Mouse (Mus musculus): ENCODE measurements around the gene Syncrip.

Gene Syncrip

DNA sequence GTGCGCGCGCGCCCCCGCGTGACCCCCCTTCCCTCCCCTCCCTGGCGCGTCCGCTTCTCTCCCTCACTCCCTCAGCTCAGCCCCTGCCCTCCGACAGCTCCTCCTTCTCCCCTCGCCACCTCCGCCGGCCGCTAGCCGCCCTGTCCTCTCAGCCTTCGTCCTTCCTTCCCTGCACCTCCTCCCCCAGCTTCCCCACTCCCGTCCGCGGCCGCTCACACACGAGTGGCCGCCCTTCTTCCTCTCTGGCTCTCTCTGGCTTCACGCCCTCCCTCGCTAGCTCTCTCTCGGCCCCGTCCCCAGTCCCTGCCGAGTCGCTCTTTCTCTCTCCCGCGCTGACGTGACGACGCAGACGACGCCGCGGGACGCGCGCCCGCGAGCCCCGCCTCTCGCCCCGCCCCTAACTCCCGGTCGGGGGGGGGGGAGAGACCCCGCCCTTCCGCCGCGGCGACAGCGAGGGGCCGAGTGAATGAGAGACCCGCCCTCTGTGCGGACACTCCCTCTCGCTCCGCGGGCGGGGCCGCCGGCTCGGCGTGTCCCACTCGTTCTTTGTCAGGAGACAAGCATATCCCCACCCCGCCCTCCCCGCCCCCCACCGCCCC, at the start of gene Syncrip:
Gene Syncrip (minus strand): TSS at position 345 of the 599 bp plus-strand sequence.
- DNase-seq = peak; percentile 89 to 96

DNA sequence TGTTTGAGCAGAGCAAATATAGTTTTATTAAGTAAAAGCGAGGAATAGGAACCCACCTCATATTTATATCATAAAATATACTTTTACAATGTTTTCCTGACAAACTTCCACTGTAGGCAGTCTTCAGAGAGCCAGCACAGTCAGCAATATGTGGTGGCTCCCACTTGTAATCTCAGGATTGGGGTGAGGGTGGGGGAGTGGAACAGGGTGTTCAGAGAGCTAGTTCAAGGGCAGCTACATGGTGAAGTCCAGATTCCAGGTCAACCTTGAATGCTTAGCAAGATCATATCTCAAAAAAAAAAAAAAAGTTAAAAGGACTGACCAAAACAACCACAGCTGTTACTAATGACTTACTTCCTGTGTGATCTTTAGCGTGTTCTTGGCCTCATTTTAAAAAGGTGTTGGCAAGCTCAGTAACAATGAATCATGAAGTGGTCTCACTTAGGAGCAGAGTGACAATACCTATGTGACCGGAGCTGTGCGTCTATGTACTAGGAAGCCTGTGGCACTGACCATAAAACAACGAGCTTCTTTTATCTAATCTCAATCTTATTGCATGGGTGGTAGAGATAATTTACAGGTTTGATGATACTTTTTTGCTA, 47.7 kb upstream of the Syncrip start:
- no peak for DNase-seq

GRCm38 (mm10) chr9:88529571-88529970, 47.2 kb upstream of the Syncrip start:
- DNase-seq = no peak

- no peak for DNase-seq
Observed at GRCm38 (mm10) chr9:88528736-88529135, 46.4 kb upstream of the Syncrip start.

GRCm38 (mm10) chr9:88527956-88528355, 45.6 kb upstream of the Syncrip start:
- DNase-seq = no peak

GRCm38 (mm10) chr9:88525341-88525740, 43.0 kb upstream of the Syncrip start:
- DNase-seq = no peak

- no peak for DNase-seq
Observed at GRCm38 (mm10) chr9:88524796-88525195, 42.4 kb upstream of the Syncrip start.

- DNase-seq = no peak
Observed at GRCm38 (mm10) chr9:88524367-88524766, 42.0 kb upstream of the Syncrip start.

DNA sequence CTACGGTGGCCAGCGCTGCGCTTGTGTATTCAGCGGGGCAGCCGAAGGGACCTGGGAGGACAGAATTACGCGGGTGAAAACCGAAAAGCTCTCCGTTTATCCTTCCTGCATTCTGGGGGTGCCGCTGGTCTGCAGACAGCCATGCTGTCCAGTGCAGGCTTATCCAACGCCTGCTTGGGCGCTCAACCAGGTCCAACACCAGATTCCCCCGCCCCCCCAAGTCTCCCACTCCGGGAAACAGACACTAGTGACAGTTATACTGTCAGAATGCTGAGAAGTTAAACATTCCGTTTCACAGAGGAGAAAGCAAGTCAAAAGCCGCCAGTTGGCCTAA, 40.9 kb upstream of the Syncrip start:
- DNase-seq = no peak

- DNase-seq = peak; percentile 97 to 99
Observed at GRCm38 (mm10) chr9:88522569-88523334, 40.4 kb upstream of the Syncrip start.

DNA sequence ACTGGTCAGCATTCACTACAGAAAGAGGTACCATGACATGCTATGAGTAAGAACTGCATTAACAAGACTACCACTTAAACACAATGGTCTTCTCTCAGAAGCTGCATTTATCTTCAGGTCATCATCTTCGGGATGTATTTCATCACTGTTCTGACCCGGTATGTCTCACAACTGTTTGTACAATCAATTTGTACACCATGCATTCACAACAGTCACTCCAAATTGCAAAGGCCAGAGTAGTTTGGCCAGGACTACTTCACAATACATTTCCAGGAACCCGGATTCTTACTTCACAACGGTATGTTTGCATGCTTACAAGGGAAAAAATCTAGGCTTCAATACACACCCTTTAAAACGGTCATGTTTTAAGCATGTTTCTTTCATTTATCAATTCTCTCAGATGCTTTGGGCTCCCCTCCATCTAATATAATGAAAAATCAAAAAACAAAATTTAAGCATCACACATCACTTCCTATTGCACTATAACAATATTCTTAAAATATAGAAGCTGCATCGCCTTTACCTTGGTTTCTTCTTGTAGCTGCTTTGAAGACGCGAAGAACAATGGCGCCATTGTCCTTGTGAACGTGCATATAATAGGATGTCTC, 39.7 kb upstream of the Syncrip start:
- DNase-seq = no peak

GRCm38 (mm10) chr9:88520849-88521483, 38.6 kb upstream of the Syncrip start:
- no peak for DNase-seq

GRCm38 (mm10) chr9:88520122-88520848, 37.9 kb upstream of the Syncrip start:
- DNase-seq = no peak

- no peak for DNase-seq
Observed at GRCm38 (mm10) chr9:88519390-88520121, 37.2 kb upstream of the Syncrip start.

- DNase-seq = no peak
Observed at GRCm38 (mm10) chr9:88516361-88516995, 34.1 kb upstream of the Syncrip start.

DNA sequence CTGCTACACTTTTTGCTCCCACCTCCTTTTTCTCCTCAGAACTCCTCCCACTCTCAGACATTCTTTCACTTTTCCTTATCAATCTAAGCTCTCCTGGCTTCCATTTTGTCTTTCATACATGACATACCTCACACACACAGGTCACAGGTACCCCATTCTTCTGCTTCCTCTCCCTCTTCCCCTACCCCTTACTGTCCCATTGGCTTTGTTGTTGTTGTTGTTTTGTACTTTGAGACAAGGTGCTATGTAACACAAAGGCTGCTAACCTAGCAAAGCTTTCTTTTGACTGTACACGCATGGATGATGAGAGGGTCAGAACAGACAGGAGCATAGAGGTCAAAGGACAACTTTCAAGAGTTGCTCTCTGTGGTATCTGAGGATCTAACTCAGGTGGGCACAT, 33.2 kb upstream of the Syncrip start:
- DNase-seq = no peak

GRCm38 (mm10) chr9:88501846-88502245, 19.5 kb upstream of the Syncrip start:
- DNase-seq = no peak

DNA sequence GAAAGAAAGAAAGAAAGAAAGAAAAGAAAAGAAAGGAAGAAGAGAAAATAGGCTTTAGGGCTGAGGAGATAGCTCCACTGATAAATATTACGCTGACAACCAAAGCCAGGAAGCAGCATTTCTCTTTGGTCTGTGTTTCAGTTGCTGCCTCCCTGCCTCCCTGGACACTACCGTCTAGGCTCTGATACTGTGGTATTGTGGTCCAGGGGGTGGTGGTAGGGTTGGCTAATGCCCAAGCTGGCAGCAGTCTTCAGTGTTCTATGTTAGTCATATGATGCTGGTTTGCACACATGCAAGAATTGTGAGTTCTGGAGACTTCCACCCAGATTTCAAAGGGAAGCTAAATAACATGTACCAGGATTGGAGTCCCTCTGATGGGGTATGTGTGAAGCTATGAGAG, 17.7 kb upstream of the Syncrip start:
- no peak for DNase-seq

DNA sequence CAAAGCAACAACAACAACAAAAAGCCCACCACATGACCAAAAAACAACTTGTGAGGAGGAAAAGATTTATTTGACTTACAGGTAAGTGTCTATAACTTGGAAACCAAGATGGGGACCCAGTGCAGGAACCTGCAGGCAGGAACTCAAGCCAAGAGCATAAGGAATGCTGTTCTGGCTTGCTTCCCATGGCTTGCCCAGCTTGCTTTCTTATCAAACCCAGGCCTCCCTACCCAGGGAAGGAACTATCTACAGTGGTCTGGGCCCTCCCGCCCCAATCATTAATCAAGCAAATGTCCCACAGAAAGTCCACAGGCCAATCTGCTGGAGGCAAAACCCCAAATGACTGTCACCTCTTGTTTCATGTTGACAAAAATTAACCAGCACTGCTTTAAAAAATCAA, 10.1 kb upstream of the Syncrip start:
- no peak for DNase-seq

DNA sequence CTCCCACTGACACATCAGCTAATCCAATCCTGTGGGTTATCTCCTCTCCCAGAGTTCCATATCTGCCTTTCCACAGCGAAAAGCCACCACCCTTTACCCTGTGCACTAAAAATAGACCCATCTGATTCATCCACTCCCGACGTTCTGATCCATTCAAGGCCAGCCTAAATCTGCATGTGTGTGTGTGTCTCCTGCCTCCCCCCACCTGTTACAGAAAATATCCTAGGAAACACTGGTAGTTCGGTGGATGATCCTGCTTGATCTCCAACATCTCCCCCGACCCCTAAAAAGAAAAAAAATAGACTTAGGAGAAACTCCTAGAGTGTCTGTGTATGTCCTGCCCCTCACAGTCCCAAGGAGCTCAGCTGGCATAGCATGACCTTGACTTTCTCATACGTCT, 2.2 kb upstream of the Syncrip start:
- no peak for DNase-seq

GRCm38 (mm10) chr9:88482829-88483396, 539 bp upstream of the Syncrip start:
- DNase-seq = peak; percentile 85 to 92
